Mouse (Mus musculus) frontal cortex, adult (tissue): ENCODE data around the gene Gna13.
A peak's percentile ranks its signal among the peaks of the same experiment; 100 is the strongest.

Experiments
- ATAC-seq: cut with Nextera tagmentation; 2 replicates; pipeline ENCODE4 v1.9.2; 2017; ENCODE audit warnings: mild to moderate bottlenecking, moderate library complexity, mixed read lengths; ENCODE audit not compliant: low TSS enrichment

Gna13 gene

GRCm38 (mm10) chr11:109349652-109350316 lies 12.8 kb upstream of the Gna13 start:
- ATAC-seq: no peak

DNA sequence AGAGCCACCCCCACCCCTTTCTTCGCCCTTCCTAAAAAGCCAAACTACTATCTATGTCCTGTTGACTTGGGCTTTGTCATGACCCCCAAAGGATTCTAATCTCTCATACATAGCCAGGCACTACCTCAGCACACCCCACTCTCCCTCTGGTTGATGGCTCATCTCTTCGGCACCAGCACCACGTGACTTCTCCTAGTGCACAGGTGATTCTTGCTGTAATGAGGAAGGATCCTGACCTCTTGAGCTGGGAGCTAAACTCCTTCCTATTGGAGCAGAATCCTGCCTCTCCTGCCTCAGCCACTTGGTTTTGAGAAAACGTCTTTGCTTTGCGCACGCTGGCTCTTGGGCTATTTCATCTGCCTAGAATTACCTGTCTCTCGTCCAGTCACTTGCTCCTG lies 12.3 kb upstream of the Gna13 start:
- no peak for ATAC-seq

GRCm38 (mm10) chr11:109351489-109351888 lies 11.1 kb upstream of the Gna13 start:
- ATAC-seq: no peak

DNA sequence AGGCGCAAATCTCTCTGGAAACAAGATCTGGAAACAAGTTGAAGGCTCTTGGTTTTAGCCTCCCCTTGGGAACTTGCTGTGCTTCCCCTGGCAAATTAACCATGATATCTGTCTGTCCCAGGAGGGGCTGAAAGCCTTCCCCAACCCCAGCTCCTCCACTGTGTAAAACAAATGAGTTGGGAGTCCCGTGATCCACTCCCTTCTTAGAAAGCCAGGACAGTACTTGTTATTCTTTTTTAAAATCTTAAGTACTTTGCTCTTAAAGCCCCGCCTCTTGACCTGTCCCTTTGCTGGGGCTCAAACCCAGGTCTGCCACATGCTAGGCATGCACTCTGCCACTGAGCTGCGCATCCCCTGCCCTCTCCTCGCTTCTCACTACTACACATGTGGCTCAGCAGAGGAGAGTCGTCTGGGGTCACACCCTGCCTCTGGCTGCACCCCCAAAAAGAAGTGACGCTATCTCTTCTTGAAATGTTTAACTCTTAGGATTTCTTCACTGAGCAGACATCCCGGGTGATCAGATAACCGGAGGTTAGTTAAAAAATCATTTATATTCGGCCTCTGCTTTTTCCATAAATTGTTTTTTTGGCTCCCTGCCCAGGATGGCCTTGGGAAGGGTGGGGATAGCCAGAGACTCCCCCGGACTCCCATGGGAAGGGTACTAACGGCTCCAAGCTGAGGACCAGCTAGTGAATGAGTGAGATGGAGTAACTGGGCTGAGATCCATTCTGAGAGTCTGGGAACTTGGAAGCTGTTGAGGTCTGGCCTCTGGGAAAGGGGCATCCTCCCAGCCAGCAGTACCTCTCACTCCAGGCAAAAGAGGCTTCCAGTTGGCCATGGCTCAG lies 9.0 kb upstream of the Gna13 start:
- ATAC-seq: no peak

DNA sequence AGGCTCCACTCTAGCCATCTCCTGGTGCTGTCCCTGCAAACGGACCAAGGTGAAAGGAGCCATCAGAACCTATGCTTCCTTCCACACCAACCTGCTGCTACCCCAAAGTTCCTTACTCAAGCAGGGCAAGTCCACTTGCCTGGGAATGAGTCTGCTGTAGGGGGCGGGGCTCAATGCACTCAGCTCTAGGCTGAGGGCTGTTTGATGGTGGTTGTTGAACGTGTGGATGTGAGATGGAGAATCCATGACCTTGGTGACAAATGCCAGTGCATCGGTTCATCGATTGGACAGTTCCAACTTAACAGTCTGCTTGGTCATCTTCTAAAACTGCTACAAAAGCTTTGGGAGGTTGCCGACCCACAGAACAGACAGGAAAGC lies 8.4 kb upstream of the Gna13 start:
- ATAC-seq: no peak

- ATAC-seq: peak; percentile 82
These were observed 6.8 kb upstream of the Gna13 start for GRCm38 (mm10) chr11:109355771-109356388.

DNA sequence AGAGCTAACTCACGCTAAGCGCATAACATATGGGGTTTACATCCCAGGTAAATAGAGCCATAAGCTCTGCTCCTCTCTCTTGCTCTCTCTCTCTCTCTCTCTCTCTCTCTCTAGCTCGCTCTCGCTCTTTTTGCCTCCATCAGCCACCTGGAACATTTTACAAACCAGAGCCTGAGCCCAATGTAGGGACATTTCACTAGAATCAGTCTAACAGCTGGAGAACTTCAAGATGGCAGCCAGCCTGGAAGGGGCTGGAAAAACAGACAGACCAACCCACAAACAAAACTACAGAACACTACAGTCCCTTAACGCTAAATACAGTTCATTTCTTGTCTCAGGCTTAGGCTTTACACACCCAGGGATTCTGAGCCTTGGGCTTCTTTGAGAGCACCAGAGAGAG lies 5.5 kb upstream of the Gna13 start:
- no peak for ATAC-seq

DNA sequence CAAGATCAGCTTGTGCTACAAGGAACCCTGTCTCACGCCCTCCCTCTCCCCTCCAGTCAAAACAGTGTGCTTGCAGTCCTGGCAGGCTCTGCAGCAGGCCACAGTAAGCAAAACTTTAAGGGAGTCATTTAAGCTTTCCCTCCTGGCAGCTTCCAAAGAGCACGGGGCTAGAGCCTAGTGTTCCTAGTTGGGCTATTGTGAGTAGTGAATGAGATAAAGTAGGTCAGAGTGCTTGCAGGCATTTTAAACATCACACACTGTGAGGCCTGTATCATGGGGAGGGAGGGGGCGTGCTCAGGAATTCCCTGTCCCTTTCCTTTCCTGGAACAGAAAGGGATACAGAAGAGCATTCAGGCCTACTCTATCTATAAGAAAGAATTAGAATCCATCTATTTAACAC lies 4.1 kb upstream of the Gna13 start:
- ATAC-seq: peak; percentile 14; the same call in 1 of the 2 replicates

GRCm38 (mm10) chr11:109359043-109359752 lies 3.4 kb upstream of the Gna13 start:
- ATAC-seq: no peak

DNA sequence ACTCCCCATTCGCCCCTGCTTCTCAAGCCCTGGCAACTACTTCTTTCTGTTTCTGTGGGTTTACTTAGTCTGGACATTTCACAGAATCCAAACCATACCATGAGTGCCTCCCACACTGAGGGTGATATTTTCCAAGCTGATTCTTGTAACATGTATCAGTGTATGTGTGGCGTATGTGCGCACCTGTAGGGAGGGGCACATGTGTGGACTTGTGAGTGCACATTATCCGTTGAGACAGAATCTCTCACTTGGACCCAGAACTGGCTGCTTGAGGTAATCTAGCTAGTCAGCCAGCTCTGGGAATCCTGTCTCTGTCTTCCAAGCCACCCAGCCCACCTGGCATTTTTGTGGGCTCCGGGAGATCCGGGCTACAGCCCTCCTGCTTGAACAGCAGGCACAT lies 2.5 kb upstream of the Gna13 start:
- no peak for ATAC-seq

- no peak for ATAC-seq
These were observed 2.0 kb upstream of the Gna13 start for GRCm38 (mm10) chr11:109360581-109361040.

DNA sequence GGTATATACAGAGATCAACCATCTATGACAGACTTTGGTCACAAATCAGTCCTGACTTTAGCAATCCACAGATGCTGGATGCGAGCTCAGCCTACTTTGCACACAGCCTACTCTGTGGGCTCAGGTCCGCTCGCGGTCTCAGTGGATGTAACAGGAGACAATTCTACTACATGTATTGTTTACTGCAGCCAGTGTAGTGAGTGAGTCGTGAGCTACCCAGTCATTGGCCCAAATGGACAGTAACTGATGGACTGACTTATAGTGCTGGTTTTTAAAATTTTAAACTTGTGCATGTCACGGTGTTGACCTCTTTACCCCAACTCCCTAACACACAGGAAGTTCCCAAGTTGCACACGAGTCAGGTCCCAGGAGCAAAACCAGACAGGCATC lies 1.4 kb upstream of the Gna13 start:
- no peak for ATAC-seq

DNA sequence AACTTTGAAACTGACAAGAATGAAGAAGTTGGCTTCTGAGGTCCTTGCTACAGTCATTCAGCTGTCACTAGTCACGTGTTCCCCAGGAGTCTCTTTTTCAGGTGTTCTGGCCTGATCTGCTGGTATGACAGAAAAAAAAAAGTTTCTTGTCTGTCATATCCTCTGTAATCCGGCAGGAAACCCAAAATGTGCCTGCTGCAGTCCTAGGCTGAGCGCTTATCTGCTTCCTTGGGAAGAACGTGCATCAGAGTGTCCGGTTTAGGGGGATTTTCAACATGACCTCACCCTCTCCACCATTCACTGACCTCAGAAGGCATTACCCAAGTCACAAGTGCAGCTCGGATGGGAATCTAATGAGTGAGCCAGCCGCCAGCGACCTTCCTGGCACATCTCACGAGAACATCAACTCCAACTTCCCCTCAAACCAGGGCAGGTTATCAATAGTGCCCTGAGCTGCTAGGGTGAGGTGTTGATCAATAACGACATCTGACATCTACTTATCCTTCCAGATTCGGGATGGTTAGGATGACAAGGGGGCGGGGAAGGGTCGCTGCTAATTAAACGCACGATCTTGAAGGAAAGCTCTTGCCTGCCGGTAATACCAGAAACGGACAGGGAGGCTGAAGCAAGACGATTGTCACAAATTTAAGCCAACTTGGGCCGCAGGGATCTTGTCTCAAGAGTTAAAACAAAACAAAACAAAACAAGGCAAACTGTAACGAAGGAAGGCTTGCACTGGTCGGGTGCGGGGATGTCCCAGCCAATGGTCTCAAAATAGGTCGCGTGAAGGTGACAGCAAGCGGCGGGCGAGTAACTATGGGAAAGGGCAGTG lies 784 bp upstream of the Gna13 start:
- 0 out of 2 replicates have a peak, but pooled peaks have one; percentile 6 for ATAC-seq

- no peak; the same call in 1 of the 2 replicates for ATAC-seq
These were observed 831 bp downstream of the Gna13 start for GRCm38 (mm10) chr11:109363191-109364133.

- no peak for ATAC-seq
These were observed 1.7 kb downstream of the Gna13 start for GRCm38 (mm10) chr11:109364337-109364736.

DNA sequence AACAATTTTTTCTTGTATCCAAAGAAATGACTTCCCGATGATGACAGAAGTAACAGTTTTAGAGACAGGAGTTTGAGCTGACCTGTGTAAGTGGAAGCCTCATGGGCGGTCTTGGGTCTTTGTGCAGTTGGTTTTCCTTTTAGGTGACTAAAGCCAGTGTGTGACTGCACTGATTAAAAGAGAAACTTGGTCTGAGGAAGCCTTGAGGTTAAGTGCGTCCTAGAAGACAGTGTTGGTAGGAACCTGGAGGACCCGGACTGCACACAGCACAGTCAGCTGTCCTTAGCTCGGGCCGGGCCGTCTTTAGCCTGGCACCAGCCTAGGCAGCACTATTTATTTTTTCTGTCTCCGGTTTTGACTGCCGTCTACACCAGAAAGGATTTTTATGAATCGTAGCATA lies 2.2 kb downstream of the Gna13 start:
- no peak for ATAC-seq

- no peak for ATAC-seq
These were observed 3.2 kb downstream of the Gna13 start for GRCm38 (mm10) chr11:109365818-109366217.

- ATAC-seq: no peak
These were observed 4.4 kb downstream of the Gna13 start for GRCm38 (mm10) chr11:109366802-109367579.

GRCm38 (mm10) chr11:109369026-109369637 lies 6.5 kb downstream of the Gna13 start:
- ATAC-seq: no peak
